Mouse (Mus musculus): ENCODE results near the gene Anks1b.

Gene Anks1b

DNA sequence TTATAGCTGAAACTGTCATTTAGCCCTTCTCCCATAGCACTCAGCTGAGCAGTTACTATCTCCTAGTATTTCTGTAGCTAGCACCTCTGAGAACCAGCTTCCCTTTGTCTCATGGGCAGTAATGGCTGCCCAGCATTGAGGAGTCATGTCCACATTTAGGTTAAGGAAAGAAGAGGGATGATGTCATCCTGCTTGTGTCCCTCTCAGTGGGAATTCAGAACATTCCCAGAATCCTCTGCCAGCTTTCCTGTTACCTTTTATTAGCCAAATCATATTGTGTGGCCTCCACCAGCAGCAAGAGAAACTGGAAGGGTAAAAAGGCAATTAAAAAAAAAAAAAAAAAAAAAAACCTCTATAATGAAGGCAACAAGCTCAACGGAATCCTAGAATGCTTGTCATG lies 851.6 kb downstream of the Anks1b start:
- ATAC-seq (ENCODE audit: low TSS enrichment): no peak

DNA sequence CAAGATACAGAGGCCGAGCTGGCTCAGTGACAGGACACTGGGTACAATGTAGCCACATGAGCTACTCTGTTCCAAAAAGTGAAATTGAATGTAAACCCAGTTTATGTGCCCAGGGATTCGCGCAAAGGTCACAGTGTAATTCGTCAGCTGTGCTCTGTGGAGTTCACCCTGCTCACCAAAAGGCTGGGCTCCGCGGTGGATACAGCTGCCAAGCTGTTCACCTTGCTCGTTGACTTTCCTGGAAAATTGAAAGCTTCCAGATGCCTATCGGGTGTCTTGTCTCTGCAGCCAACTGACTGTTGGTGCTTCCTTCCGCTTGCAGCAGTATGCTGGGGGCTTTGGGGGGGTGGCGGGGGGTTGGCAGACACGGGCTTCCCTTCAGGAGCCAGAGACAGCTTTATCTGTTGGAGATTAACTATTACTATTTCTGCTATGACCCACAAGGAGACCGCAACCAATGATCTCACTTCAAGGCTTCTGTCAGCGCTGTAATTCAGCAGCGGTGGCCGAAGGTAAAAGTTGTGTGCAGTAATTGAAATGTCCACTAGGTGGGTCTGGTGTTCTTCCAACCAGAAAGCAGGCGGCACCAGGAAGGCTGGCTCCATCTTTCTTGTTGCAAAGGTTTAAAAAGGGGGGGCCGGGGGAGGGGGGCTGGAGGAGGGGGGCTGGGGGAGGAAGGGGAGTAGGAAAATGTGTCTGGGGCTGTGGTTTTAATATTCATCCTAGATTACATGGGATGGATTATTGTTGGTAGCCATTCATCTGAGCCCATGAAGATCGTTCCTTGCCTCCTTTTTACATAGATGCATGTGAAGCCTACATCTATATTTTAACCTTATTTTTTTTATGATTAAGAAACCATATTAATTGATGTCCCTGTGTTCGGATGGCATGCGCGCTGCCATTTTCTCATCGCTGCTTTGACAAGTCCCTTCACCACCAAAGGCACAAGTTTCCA lies 855.4 kb downstream of the Anks1b start:
- peak; percentile 42 for ATAC-seq (ENCODE audit: low TSS enrichment)

DNA sequence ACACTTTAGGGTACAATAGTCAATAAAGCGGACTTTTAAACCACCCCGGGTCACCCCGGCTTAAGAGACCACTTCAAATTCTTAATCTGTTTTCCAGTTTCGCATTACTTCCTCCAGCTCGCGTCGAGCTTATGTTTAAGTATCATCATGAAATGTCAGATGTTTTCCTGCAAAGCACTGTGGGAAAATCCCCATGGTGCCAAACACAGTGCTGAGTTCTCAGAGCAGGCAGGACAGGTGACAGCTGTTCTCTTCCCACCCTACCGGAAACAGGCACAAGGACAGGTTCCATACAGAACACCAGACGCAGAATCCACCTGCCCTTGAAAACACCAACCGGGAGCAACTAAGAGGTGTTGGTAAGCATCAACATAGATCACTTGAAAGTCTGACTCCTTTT lies 856.2 kb downstream of the Anks1b start:
- ATAC-seq (ENCODE audit: low TSS enrichment): 0 out of 2 replicates have a peak, but pooled peaks have one; percentile 29

DNA sequence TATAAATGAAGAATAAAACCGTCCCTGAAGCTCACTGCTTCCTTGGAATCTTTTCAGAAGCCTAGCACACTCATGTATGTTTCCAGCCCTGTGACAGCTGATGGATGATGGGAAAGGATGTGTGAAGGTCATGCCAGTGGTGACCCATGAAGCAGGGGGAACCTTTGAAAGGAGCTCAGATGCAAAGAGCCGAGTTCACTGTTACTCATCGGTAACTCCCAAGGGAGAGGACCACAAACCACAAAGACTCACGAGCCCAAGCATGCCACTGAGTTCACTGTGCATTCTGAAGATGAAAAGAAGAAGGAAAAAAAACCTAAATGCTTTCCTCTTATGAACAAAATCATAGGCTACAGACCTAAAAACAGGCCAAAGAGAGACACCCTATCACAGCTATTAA lies 859.5 kb downstream of the Anks1b start:
- ATAC-seq (ENCODE audit: low TSS enrichment): no peak

DNA sequence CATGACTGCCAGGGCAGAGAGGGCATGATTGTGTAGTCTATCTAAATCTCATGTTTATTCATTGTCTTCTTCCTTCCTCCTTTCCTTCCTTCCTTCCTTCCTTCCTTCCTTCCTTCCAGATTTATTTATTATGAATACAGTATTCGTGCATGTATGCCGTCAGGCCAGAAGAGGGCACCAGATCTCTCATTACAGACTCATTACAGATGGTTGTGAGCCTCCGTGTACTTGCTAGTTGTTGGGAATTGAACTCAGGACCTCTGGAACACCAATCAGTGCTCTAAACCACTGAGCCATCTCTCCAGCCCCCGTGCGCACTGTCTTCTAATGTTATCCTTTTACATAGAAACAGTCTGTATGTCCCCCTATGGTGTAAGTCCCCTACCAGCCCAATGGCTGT lies 860.3 kb downstream of the Anks1b start:
- 0 out of 2 replicates have a peak, but pooled peaks have one; percentile 38 for ATAC-seq (ENCODE audit: low TSS enrichment)

DNA sequence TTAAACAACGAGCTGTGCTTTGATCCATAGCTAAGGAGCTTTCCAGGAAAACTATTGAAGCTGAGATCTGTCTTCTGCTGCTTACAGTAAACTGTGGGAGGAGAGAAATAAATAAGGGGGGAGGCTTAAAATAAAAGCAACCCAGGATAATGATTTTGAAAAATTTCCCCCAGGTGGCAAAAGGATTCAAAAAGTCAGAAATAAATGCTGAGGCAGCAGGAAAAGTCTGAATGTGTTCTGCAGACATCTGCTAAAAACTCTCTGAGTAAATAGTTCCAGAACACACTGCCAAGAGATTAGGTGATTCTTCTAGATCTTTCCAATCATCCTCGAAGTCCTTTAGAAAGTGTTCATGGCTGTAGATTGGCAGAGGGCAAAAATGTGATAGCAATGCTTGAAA lies 865.2 kb downstream of the Anks1b start:
- ATAC-seq (ENCODE audit: low TSS enrichment): no peak

DNA sequence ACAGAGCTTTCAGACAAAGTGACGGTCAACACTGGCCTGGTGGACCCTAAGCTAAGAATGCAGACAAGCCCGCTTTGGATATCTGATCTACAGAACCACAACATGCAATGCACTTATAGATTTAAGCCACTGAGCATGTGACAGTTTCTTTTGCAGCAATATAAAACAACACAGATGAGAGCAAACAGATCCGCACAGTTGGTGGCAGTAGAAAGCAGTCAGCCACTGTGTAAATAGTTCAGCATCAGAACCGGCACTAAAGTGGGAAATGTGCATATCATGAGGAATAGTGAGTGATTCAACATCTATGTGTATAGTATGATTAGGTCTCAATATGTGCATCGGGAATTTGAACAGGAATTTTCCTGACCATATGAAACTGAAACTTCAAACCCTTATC lies 867.6 kb downstream of the Anks1b start:
- peak; percentile 76 for ATAC-seq (ENCODE audit: low TSS enrichment)

DNA sequence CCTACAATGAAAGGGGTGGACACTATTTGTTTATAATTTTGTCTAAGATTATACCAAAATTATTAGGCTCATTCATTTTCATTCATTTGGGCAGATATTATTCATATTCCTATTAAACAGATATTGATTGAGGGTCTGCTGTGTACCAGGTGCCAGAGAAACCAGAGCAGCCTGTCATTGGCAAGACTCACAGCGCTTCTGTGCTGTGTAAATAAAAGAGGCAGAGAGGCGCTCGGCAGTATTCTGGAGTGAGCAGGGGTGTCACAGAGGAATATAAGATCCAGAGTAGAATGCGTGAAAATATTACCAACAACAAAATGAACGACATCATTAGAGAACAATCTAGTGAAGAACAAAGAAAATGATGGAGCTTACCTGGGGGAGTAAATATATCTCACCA lies 878.6 kb downstream of the Anks1b start:
- no peak for ATAC-seq (ENCODE audit: low TSS enrichment)

DNA sequence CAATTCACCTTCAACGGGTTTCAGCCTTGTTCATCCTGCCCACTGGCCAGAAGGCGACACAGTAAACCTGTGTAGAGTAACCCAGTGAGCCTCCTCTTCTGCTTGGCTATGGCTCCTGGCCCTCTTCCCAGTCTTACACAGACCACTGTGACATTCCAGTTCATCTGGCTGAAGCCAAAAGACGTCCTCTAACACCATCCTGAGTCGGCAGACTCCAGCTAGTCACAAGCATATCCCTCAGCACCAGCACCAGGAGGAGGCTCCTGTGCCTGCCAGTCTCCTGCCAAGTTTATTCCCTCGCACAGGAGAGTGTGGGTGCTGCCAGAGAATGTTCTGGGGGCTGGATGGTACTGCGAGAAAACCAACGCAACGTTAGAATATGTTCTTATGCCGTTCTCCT lies 879.8 kb downstream of the Anks1b start:
- ATAC-seq (ENCODE audit: low TSS enrichment): peak; percentile 97

DNA sequence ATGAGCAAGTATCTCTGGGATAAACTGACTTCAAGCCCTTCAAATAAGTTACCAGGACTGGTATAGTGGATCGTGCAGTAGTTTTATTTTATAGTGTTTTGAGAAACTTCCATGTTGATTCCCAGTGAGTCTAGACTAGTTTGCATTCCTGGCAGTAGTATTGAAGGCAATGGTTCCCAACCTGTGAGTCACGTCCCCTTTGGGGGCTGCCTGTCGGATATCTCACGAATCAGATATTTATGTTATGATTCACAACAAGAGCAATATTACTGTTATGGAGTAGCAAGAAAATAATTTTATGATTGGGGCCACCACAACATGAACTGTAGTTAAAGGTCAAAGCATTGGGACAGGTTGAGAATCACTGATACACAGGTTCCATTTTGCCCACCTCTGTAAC lies 884.5 kb downstream of the Anks1b start:
- no peak for ATAC-seq (ENCODE audit: low TSS enrichment)

DNA sequence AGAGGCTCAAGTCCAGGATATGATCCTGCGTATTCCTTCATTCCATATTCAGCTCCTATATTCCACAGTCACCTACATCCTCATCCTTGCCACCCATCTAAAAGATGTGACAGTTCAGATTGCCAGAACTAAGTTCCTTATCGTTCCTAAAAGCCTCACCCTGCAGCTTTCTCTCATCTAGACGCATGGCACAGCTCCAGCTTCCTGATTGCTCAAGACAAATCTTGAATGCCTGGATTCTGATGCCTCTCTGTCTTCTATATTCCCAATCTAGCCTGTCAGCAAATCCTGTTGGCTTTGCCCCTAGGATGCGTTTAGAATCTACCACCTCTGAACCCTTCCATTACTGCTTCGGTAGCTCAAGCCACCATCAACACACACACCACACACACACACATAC lies 886.6 kb downstream of the Anks1b start:
- peak; percentile 38 for ATAC-seq (ENCODE audit: low TSS enrichment)

DNA sequence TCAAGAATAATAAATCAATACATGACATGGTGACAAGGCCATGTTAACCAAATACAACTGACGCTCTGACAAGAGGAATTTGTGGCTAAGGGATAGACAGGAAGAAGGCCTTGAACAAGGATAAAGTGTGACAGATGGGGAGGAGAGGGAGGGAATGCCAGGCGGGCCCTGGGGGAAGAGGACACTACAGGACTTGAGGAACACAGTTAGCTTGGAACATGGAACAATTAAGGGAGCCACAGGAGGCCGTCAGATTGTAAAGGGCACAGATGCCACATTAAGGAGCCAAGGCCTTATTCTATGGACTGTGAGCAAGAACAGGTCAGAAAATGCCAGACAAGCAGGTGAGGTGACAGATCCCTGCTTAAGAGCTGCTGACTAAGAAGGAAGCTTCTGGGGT lies 893.0 kb downstream of the Anks1b start:
- no peak for ATAC-seq (ENCODE audit: low TSS enrichment)

DNA sequence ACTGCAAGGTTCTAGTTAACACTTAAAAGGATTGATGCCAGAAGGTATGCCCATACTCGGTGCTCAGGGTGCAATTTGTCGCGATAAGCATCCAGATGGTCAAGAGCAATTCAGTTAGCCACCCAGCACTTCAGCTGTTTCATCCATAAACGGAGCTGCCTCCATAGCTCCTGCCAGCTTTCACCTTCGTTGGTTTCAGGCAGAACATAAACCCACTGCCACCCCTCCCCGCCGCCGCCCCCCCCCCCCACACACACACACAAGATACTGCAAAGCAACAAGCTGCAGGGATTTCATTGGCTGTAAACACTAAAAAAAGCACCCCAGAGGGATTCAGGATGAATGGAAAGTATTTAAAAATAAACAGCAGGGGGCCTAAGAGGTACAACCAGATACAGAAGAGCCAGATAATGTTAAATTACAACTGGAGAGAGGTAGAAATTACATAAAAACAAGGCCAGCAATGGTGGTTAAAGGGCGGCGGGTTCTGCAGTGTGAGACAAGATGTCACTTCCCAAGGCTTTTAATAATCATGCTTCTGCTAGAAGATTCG lies 897.2 kb downstream of the Anks1b start:
- peak; percentile 36 for ATAC-seq (ENCODE audit: low TSS enrichment)

DNA sequence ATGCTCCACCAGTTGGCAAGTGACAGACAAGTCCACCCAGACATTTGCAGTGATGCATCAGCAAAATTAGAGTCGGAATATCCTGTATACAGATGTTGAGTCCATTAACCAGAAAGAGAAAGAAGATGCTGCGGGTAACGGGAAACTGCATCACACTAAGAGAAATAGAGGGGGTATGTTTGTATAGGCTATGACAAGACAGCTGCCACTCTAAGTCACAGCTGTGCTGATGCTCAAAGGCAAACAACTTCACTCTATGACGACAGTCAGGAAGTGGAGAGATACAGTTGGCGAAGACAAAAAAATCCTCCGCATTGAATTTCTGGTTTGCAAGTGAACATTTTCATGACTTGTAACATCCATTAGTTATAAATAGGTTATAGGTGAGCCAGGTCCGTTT lies 897.7 kb downstream of the Anks1b start:
- 0 out of 2 replicates have a peak, but pooled peaks have one; percentile 11 for ATAC-seq (ENCODE audit: low TSS enrichment)

DNA sequence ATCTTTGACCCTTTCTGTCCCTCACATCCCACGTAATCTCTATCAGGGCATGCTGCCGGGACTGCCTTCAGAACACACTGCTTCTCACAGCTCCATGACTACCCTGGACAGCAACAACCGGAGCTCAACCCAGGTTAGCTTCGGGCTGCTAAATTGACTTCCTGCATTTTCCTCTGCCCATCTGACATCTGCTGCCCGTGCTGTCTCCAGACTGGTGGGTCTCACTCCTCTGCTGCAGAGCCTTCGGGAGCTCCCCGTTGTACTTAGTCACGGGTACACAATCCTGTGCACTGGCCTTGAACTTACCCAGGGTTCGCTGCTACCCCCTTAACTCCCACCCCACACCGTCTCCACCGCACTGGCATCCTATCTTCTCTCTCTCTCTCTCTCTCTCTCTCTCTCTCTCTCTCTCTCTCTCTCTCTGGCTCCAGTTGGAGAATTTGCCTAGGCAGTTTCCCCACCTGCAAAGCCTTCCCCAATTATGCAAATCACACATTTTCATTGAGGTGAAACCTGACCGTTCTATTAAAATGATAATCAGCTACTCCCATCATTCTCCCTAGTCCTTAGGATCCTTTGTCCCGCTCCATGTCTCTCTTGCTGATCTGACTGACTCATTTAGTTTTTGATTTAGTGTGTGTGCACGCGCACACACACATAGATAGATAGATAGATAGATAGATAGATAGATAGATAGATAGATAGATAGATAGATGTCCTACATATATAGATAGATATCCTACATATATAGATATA lies 898.3 kb downstream of the Anks1b start:
- peak; percentile 10; the same call in 1 of the 2 replicates for ATAC-seq (ENCODE audit: low TSS enrichment)

DNA sequence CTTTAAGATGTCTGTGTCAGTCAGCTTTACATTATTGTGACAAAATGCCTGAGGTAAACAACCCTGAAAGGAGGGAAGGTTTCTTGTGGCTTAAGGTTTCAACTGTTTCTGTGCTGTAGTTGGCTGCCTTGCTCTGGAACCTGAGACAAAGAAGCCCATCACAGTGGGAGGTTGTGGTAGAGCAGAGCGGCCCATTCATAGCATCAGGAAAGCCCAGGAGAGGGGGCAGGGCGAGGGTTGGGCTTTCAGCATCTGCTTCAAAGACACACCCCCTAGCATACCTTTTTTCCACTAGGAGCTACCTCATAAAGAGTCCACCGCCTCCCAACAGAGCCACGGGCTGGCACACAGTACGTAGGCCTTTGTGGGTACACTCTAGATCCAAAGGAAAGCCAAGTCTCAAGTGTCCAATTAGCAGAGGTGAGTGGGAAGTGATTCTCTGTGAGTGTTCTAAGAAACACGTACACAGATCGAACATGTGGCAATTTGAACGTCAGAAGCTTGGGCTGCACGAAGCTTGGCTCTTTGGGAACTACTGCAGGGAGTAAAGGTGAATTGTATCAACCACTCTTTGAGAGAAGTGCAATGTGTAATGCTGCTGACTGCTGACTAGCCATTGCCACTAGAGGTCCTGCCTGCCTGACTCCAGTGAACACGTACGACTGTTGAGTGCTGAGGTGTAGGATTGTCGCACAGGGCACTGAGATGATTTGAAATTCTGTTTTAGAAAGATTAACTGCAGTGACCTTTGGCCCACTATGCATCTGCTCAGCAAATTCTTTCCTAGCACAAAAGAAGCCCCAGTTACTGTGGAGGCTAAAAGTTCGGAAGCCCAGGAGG lies 906.5 kb downstream of the Anks1b start:
- peak; percentile 66 for ATAC-seq (ENCODE audit: low TSS enrichment)

DNA sequence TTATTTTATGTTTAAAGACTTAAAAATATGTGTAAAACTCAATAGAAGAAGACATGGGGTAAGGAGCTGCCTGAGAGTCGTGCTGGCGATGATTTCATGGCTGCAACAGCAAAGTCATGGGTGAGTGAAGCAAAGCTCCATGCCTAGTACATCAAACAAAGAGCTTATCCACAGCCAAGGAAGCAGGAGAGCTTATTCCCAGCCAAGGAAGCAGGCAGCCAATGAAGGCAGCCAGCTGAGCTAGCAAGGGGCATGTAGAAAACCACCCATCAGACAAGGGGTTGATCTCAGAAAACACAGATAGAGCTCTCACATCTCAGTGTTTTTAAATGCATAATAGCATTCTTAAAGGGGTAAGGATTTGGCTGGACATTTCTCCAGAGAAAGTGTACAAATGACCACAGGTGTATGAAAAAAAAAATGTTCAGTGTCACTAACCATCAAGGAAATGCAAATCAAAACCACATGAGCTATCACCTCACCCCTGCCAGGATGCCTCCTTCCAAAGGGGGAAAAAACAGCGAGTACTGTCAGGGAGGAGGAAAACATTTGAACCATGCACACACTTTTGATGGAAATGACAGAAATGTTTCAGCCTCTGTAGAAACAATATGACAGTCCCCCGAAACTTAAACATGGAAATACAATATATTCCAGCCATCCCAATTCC lies 911.8 kb downstream of the Anks1b start:
- ATAC-seq (ENCODE audit: low TSS enrichment): no peak

DNA sequence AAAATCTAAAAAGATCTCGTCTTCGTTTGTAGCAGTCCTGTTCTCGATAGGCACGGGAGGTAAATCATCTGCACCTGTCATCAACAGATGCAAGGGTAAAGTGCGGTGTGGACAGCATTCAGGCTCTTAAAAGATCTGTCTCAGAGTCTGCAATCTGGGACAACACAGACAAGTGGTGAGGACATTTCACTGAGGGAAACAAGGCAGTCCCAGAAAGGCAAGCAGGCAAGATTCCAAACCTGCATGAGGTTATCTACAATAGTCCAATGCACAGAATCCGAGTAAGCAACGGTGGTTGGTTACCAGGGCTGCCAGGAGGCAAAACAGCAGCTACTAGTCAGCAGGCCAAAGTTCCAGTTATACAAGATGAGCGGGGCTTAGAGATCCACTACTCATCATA lies 912.4 kb downstream of the Anks1b start:
- ATAC-seq (ENCODE audit: low TSS enrichment): peak; percentile 41; the same call in 1 of the 2 replicates

DNA sequence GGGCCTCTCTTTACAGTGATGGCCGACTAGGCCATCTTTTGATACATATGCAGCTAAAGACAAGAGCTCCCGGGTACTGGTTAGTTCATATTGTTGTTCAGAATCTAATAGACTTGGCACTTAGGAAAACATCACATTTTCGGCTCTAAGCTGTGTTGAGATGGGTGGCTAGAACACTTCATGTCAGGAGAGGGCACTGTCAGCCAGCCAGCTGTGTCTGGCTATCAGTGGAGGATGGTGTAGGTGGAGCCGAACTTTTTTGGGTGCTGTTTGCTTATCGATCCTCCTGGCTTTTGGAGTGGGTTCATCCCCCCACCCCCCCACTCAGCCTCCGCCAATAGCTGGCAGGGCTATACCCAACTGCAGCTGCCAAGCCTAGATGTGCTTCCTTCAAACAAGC lies 929.8 kb downstream of the Anks1b start:
- ATAC-seq (ENCODE audit: low TSS enrichment): peak; percentile 56; the same call in 1 of the 2 replicates

DNA sequence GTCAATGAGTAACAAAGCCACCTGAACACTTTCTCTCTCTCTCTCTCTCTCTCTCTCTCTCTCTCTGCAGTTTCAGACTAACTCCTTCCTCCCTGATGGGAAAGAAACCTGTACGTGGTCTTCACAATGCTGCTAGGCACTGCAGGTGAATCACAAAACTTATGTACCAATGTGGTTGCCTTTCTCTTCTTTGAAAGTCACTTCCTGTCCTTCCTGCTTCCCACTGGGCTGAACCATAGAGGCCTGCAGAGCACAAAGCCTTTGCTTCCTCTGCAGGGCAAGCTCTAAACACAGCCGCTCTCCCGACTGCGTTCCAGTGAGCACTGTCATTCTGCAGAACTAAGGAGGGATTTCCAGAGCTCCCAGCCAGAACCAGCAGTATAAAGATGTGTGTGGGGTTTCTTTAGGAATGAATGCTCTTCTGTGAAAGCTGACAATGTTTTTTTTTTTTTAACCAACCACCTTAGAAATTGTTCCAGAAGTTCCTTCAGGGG lies 931.3 kb downstream of the Anks1b start:
- ATAC-seq (ENCODE audit: low TSS enrichment): no peak
